Mouse (Mus musculus) midbrain, embryonic 15.5 days (tissue): Measurements from ENCODE around the gene Plekhm3. TPM values are rescaled to one million over a fixed set of nuclear protein-coding genes. Genes with fewer than 3 reads are reported as not detected.

ENCODE experiments used
- ATAC-seq: fragments of 200-750 bp; cut with Nextera tagmentation; replicated peaks from 2 replicates; pipeline ENCODE4 v1.8.0; 2017; ENCODE audit warnings: moderate TSS enrichment
- H3K27ac ChIP-seq: fragments of 300-500 bp; sonication (generic); 2 replicates; pipeline ENCODE4 v1.5.1; 2015; ENCODE audit warnings: mild to moderate bottlenecking, inconsistent platforms
- H3K27me3 ChIP-seq: fragments of 300-500 bp; sonication (generic); replicated peaks from 2 replicates; pipeline ENCODE4 v1.6.1; 2015; ENCODE audit warnings: inconsistent platforms
- H3K36me3 ChIP-seq: fragments of 300-500 bp; sonication (generic); replicated peaks from 2 replicates; pipeline ENCODE4 v1.6.1; 2015; ENCODE audit warnings: inconsistent platforms
- H3K4me1 ChIP-seq: fragments of 300-500 bp; sonication (generic); 2 replicates; pipeline ENCODE4 v1.6.1; 2015; ENCODE audit warnings: inconsistent platforms
- H3K4me2 ChIP-seq: fragments of 300-500 bp; sonication (generic); 2 replicates; pipeline ENCODE4 v1.6.1; 2015; ENCODE audit warnings: inconsistent platforms, mild to moderate bottlenecking, moderate library complexity
- H3K4me3 ChIP-seq: fragments of 300-500 bp; sonication (generic); 2 replicates; pipeline ENCODE4 v1.5.1; 2015; ENCODE audit warnings: mild to moderate bottlenecking, inconsistent platforms
- H3K9ac ChIP-seq: fragments of 300-500 bp; sonication (generic); 2 replicates; pipeline ENCODE4 v1.6.1; 2015; ENCODE audit warnings: mild to moderate bottlenecking, inconsistent platforms
- H3K9me3 ChIP-seq: fragments of 300-500 bp; sonication (generic); 2 replicates; pipeline ENCODE4 v1.6.1; 2016; ENCODE audit warnings: inconsistent platforms
- WGBS: fragments of 180-500 bp; shearing (Covaris S2); methylation state at CpG from one replicate; pipeline ENCODE4 v1.1.7; 2015; ENCODE audit warnings: mixed read lengths; 5-methylcytosine and 5-hydroxymethylcytosine counted together
- polyA plus RNA-seq: library from polyadenylated mRNA; unstranded; fragments of >200 nt; fragmentation: Nextera tagmentation; extraction: Ambion mirVana; gene quantifications from 2 replicates; pipeline ENCODE4 v1.2.1, GENCODE M21; 2015

The Plekhm3 gene
- polyA plus RNA-seq, 1 experiment from 2014 or later, result 12.5 TPM

GRCm38 (mm10) chr1:64891332-64891731 lies 65.3 kb downstream of the Plekhm3 start:
- Histone ChIP-seq H3K27ac (no peak overlapping the region), H3K4me2 (no peak overlapping the region), H3K27me3 (no peaks in the 10 kb centered on the region), H3K9me3 (no peaks in the 10 kb centered on the region), H3K9ac (no peak overlapping the region), H3K36me3 (no peaks in the 10 kb centered on the region), H3K4me3 (no peak overlapping the region), H3K4me1 (no peaks in the 10 kb centered on the region)
- ATAC-seq, result no peak
- WGBS, result 73% methylated on average over 4 of the region's 4 CpGs

GRCm38 (mm10) chr1:64887502-64888203 lies 69.0 kb downstream of the Plekhm3 start:
- Histone ChIP-seq H3K9me3 (no peaks in the 10 kb centered on the region), H3K27ac (no peak overlapping the region), H3K4me1 (peaks cover 4% of the 10 kb centered on the region; the same call in 1 of the 2 replicates), H3K27me3 (no peaks in the 10 kb centered on the region), H3K4me2 (no peak overlapping the region), H3K9ac (no peak overlapping the region), H3K36me3 (no peaks in the 10 kb centered on the region), H3K4me3 (no peak overlapping the region)
- 94% methylated on average over 2 of the region's 2 CpGs for WGBS
- no peak for ATAC-seq

- Histone ChIP-seq H3K36me3 (no peaks in the 10 kb centered on the region), H3K27ac (no peak overlapping the region), H3K4me1 (peaks cover 4% of the 10 kb centered on the region; the same call in 1 of the 2 replicates), H3K4me2 (no peak overlapping the region), H3K9me3 (no peaks in the 10 kb centered on the region), H3K4me3 (no peak overlapping the region), H3K27me3 (no peaks in the 10 kb centered on the region), H3K9ac (no peak overlapping the region)
- ATAC-seq, result no peak
- WGBS, result 91% methylated on average over 6 of the region's 6 CpGs
These were observed 69.9 kb downstream of the Plekhm3 start for GRCm38 (mm10) chr1:64886718-64887117.

GRCm38 (mm10) chr1:64885328-64885727 lies 71.3 kb downstream of the Plekhm3 start:
- 73% methylated on average over 3 of the region's 3 CpGs for WGBS
- H3K4me3 ChIP-seq, result no peak overlapping the region
- no peak overlapping the region for H3K4me2 ChIP-seq
- no peak overlapping the region for H3K9ac ChIP-seq
- H3K36me3 ChIP-seq, result no peaks in the 10 kb centered on the region
- no peaks in the 10 kb centered on the region for H3K9me3 ChIP-seq
- no peak for ATAC-seq
- no peak overlapping the region for H3K27ac ChIP-seq
- peaks cover 4% of the 10 kb centered on the region; the same call in 1 of the 2 replicates for H3K4me1 ChIP-seq
- no peaks in the 10 kb centered on the region for H3K27me3 ChIP-seq

- WGBS, result 45% methylated on average over 6 of the region's 6 CpGs
- no peak overlapping the region for H3K27ac ChIP-seq
- no peaks in the 10 kb centered on the region for H3K9me3 ChIP-seq
- H3K4me1 ChIP-seq, result peaks cover 4% of the 10 kb centered on the region; the same call in 1 of the 2 replicates
- H3K36me3 ChIP-seq, result no peaks in the 10 kb centered on the region
- H3K4me2 ChIP-seq, result no peak overlapping the region
- H3K27me3 ChIP-seq, result no peaks in the 10 kb centered on the region
- H3K9ac ChIP-seq, result no peak overlapping the region
- no peak overlapping the region for H3K4me3 ChIP-seq
- no peak for ATAC-seq
These were observed 72.6 kb downstream of the Plekhm3 start for GRCm38 (mm10) chr1:64884007-64884406.

GRCm38 (mm10) chr1:64880613-64881012 lies 76.0 kb downstream of the Plekhm3 start:
- no peak overlapping the region for H3K27ac ChIP-seq
- whole genome bisulfite sequencing, result 84% methylated on average over 3 of the region's 3 CpGs
- ATAC-seq, result no peak
- H3K4me1 ChIP-seq, result peaks cover 4% of the 10 kb centered on the region; the same call in 1 of the 2 replicates
- no peak overlapping the region for H3K4me3 ChIP-seq
- no peaks in the 10 kb centered on the region for H3K27me3 ChIP-seq
- no peak overlapping the region for H3K9ac ChIP-seq
- H3K36me3 ChIP-seq, result no peaks in the 10 kb centered on the region
- H3K9me3 ChIP-seq, result no peaks in the 10 kb centered on the region
- H3K4me2 ChIP-seq, result no peak overlapping the region

- WGBS, result 82% methylated on average over 12 of the region's 12 CpGs
- no peak for ATAC-seq
- H3K4me1 ChIP-seq, result no peaks in the 10 kb centered on the region
- H3K36me3 ChIP-seq, result no peaks in the 10 kb centered on the region
- no peak overlapping the region for H3K9ac ChIP-seq
- no peak overlapping the region for H3K4me2 ChIP-seq
- no peaks in the 10 kb centered on the region for H3K27me3 ChIP-seq
- no peaks in the 10 kb centered on the region for H3K9me3 ChIP-seq
- no peak overlapping the region for H3K27ac ChIP-seq
- H3K4me3 ChIP-seq, result no peak overlapping the region
These were observed 77.8 kb downstream of the Plekhm3 start for GRCm38 (mm10) chr1:64878795-64879240.

- no peak for ATAC-seq
- H3K36me3 ChIP-seq, result no peaks in the 10 kb centered on the region
- H3K27me3 ChIP-seq, result no peaks in the 10 kb centered on the region
- H3K9me3 ChIP-seq, result no peaks in the 10 kb centered on the region
- H3K4me3 ChIP-seq, result no peak overlapping the region
- H3K4me1 ChIP-seq, result no peaks in the 10 kb centered on the region
- WGBS, result 78% methylated on average over 3 of the region's 3 CpGs
- no peak overlapping the region for H3K9ac ChIP-seq
- no peak overlapping the region for H3K27ac ChIP-seq
- no peak overlapping the region for H3K4me2 ChIP-seq
These were observed 80.3 kb downstream of the Plekhm3 start for GRCm38 (mm10) chr1:64876276-64876675.

GRCm38 (mm10) chr1:64875712-64876111 lies 80.9 kb downstream of the Plekhm3 start:
- no peaks in the 10 kb centered on the region for H3K9me3 ChIP-seq
- no peak overlapping the region for H3K4me2 ChIP-seq
- H3K9ac ChIP-seq, result no peak overlapping the region
- H3K4me3 ChIP-seq, result no peak overlapping the region
- H3K27ac ChIP-seq, result no peak overlapping the region
- no peaks in the 10 kb centered on the region for H3K36me3 ChIP-seq
- 93% methylated on average over 5 of the region's 5 CpGs for WGBS
- no peaks in the 10 kb centered on the region for H3K27me3 ChIP-seq
- no peaks in the 10 kb centered on the region for H3K4me1 ChIP-seq
- no peak for ATAC-seq

GRCm38 (mm10) chr1:64875156-64875555 lies 81.5 kb downstream of the Plekhm3 start:
- Histone ChIP-seq H3K9me3 (no peaks in the 10 kb centered on the region), H3K4me2 (no peak overlapping the region), H3K36me3 (no peaks in the 10 kb centered on the region), H3K27me3 (no peaks in the 10 kb centered on the region), H3K4me1 (no peaks in the 10 kb centered on the region), H3K9ac (no peak overlapping the region), H3K4me3 (no peak overlapping the region), H3K27ac (no peak overlapping the region)
- no peak for ATAC-seq
- 93% methylated on average over 1 of the region's 1 CpGs for WGBS

GRCm38 (mm10) chr1:64871956-64872355 lies 84.7 kb downstream of the Plekhm3 start:
- no peak overlapping the region for H3K27ac ChIP-seq
- no peaks in the 10 kb centered on the region for H3K27me3 ChIP-seq
- no peak for ATAC-seq
- no peak overlapping the region for H3K9ac ChIP-seq
- H3K9me3 ChIP-seq, result no peaks in the 10 kb centered on the region
- no peak overlapping the region for H3K4me3 ChIP-seq
- 77% methylated on average over 5 of the region's 5 CpGs for WGBS
- H3K4me2 ChIP-seq, result no peak overlapping the region
- no peaks in the 10 kb centered on the region for H3K4me1 ChIP-seq
- H3K36me3 ChIP-seq, result no peaks in the 10 kb centered on the region

GRCm38 (mm10) chr1:64867684-64868083 lies 88.9 kb downstream of the Plekhm3 start:
- Histone ChIP-seq H3K36me3 (no peaks in the 10 kb centered on the region), H3K9me3 (no peaks in the 10 kb centered on the region), H3K27me3 (no peaks in the 10 kb centered on the region), H3K4me3 (no peak overlapping the region), H3K27ac (no peak overlapping the region), H3K4me2 (no peak overlapping the region), H3K4me1 (no peaks in the 10 kb centered on the region), H3K9ac (no peak overlapping the region)
- WGBS, result 70% methylated on average over 4 of the region's 4 CpGs
- ATAC-seq, result no peak

- WGBS, result 67% methylated on average over 1 of the region's 1 CpGs
- no peak for ATAC-seq
- H3K36me3 ChIP-seq, result no peaks in the 10 kb centered on the region
- no peak overlapping the region for H3K4me3 ChIP-seq
- no peaks in the 10 kb centered on the region for H3K9me3 ChIP-seq
- no peaks in the 10 kb centered on the region for H3K27me3 ChIP-seq
- no peak overlapping the region for H3K9ac ChIP-seq
- H3K4me1 ChIP-seq, result no peaks in the 10 kb centered on the region
- no peak overlapping the region for H3K4me2 ChIP-seq
- H3K27ac ChIP-seq, result no peak overlapping the region
These were observed 90.5 kb downstream of the Plekhm3 start for GRCm38 (mm10) chr1:64866140-64866539.
